Mouse (Mus musculus): Measurements from ENCODE around the gene Rtl4.

The Rtl4 gene

GRCm38 (mm10) chrX:144688207-144689118 is at the start of gene Rtl4:
Rtl4 (plus strand) TSS chrX:144688907.
- no peak for DNase-seq

DNA sequence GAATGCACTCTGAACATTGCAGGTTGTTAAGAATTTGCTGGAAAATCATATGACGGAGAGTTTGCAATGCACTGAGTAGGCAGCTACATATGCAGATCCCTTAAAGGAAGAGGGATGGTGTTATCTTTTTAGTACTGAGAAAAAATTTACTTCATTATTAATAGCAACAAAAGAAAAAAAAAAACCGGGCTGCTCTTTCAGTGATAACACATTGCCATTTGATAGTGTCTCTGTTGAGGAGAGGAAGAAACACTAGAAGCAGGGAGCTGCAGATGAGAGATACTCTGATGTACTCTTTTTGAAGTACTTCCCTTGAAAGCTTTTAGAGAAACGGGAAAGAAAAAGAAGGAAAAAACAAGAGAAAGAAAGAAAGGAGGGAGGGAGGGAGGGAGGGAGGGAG is 44.0 kb upstream of the Rtl4 start:
- no peak for DNase-seq

- no peak for DNase-seq
Measured at GRCm38 (mm10) chrX:144645394-144645793, 43.3 kb upstream of the Rtl4 start.

DNA sequence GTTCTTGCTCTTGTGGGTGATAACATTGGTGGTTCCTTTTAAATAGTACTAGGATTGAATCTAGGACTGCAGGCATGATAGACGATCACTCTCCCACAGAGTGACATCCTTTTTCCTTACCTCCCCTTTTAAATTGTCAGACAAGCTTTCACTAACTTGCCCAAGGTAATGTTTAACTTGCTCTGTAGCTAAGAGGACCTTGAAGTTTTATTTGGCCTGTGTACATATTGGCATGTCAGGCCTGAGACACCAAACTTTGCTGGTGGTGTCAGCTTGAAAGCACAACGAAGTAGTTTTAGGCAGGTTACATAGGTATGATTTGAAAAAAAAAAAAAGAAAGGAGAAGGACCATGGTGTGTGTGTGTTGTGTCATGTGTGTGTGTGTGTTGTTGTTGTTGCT is 36.5 kb upstream of the Rtl4 start:
- DNase-seq: no peak

DNA sequence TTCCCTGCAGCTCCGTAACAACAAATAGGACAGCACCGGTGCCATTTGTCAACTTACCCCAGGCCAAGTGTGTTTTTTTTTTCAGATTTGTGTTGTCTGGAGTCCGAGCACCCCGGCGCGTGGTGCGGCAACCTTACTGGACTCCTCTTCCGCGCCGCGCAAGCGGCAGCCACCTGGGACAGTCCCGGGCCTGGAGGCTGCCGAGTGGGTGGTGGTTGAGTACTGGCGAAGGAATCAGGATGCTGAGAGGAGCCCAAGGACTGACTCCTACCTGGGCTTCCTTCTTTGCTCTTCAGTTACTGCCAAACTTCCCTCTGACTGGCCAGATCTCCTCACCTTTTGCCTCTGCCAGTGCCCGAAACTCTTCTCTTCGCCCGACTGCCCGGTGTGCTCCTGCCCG is 965 bp upstream of the Rtl4 start:
- no peak for DNase-seq

DNA sequence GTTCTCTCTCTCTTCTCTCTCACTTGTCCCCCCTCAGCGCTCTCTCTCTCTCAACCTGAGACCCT is 733 bp upstream of the Rtl4 start, which contains the start of gene Trpc5:
Gene Trpc5 (minus strand): TSS at position 39 of the 65 bp plus-strand sequence.
- DNase-seq: no peak

GRCm38 (mm10) chrX:144689119-144689858 is 582 bp downstream of the Rtl4 start:
- DNase-seq: no peak

GRCm38 (mm10) chrX:144689859-144690181 is 1.1 kb downstream of the Rtl4 start:
- no peak for DNase-seq

DNA sequence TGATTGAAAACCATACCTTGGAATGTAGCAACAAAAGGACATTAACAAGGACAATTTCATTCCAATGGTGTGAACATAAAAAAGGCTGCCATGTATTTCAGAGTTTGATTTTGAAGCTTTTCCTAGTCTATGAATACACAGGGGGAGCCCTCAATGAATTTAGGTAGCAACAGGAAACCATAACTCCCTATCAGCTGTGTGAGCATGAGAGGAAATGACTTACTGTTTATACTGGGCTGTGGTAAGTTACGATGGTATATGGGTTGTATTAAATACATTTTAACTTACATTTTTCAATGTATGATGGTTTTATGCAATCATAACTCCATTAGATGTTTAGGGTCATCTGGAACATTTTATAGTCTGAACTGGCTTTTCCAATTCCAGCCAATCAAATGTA is 27.6 kb downstream of the Rtl4 start:
- no peak for DNase-seq

DNA sequence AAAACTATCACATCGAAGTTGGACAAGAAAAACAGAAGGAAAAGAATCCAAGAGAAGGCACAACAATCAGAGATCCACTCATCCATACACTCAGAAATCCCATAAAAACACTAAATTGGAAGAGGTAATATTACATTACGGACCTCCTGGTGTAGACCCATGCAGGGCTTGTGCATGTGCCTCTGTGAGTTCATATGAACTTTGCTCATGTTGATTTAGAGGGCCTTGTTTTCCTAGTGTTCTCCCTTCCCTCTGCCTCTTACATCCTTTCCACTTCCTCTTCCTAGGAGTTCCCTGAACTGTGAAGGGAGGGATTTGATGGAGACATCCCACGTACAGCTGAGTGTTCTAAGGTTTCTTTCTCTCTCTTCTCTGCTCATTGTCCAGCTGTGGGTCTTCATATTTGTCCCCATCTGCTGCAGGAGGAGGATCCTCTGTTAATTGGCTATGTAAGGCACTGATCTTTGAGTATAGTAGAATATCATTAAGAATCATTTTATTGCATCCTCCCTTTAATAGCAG is 58.9 kb downstream of the Rtl4 start:
- DNase-seq: no peak

GRCm38 (mm10) chrX:144986980-144987379 is 298.3 kb downstream of the Rtl4 start:
- DNase-seq: no peak

DNA sequence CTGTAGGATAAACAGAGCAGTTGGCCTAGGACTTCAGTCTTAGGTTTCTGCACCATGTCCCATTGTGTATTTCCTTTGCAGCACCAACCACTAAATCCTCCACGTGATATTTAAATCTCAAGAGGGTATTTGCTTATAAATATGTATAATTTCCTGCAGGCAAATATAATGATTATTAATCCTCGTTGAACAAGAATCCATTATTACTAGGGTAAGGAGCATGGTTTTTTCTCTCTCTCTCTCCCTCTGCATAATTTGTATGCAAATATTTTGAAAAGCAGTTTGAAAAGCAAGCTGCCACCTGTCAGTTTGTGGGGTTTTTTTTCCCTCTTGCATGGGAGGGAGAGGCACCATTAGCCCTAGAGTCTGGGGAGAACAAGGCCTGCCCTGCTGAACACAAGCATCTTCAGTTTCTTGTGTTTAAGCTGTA is 376.8 kb downstream of the Rtl4 start:
- DNase-seq: no peak

DNA sequence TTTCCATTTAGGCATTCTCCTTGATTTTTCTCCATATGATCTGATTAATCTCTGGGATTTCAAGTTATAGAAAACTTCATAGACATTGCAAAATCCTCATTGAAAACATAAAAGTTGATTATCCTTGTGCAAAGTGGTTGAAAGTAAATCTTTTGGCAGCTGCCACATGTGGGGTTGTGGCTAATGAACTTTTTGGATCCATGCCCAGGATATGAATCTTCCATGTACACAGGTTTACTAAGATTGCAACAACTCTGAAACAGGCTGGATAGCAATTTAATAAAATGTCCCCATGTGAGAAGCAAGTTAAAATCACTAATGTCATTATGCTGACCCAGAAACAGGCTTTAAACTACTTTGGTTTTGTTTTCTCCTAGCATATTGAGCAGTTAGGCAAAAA is 401.1 kb downstream of the Rtl4 start:
- DNase-seq: no peak

DNA sequence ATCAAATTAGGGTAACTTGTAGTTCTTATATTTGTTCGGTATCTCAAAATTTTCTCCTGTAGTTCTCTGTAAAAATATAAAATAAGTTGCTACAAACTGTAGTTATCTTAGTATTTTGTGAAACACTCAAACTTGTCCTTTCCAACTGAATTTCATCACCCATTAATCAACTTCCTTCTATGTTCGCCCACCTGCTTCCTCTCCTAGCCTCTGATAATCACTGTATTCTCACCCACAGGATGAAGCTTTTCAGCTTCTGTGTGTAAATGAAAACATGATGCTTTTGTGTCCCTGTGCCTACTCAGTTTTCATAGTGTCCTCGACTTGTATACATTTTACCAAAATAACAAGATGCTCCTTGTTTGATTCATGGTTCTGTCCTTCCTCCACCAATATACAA is 401.7 kb downstream of the Rtl4 start:
- DNase-seq: no peak

DNA sequence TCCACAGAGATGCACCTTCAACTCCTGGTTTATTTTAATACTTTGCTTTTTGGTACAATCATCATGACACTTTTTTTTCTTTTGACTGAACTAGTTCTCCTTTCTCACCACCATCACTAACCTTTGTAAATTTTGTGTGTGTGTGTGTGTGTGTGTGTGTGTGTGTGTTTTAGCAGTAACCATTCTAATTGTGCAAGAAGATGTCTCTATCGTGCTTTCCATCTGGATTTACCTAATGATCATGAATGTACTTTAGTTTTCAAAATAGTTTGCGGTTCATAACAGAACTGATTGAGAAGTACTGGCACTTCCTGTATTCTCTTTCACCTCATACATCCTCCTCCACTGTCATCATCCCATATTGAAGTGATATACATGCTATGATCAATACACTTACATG is 402.3 kb downstream of the Rtl4 start:
- DNase-seq: no peak
